ENCODE assay signal across 8 mouse cellular contexts in the genomic region with DNA sequence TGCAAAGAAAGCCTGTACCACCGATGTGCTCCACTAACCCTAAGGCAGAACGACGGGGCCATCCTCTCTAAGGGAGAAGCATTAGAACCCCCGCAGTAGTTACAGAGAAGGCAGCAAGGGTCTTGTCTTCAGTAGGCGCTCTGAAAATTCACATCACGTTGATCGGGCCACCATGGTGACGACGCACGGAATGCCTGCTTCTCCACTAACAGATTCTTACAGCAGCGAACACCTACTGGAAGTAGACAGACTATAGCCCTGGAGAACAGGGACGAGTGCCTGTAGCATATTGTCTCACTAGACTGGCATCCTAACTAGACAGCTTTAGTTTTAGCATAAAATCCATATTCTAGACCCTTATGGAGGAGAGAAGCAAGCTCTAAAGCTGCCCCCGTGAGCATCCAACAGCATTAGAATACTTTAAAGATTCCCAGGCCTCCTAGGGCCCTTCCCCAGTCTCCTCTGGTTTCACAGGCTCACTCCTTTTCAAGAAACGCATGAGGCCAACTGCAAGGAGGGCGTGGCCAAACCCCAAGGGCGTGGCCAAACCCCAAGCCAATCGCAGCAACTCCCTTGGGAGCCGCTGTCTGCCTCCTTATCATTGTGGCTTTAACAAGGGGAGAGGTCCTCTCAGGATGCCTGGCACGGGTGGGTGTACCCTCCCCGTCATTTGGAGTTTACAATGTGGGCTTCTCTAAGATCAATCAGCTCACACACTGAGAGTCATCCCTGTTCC.
DNase-seq lines count a peak whose midpoint lies in the region.

No protein-coding gene starts in this region.

- peak; percentile 26 to 41 for DNase-seq in kidney, postnatal 4 days
- no peak for DNase-seq in kidney, postnatal 36 days
- DNase-seq in embryo, embryonic 11.5 days (ENCODE audit: low read depth, low spot score): peak; percentile 17
- DNase-seq in forelimb bud, embryonic 11.5 days (ENCODE audit: low read depth, low spot score): peak; percentile 38
- DNase-seq in neural tube, embryonic 10.5 days (ENCODE audit: extremely low spot score, low spot score): peak; percentile 50
- DNase-seq in lung, postnatal 4 days: no peak
- no peak for DNase-seq in urinary bladder, postnatal 4 days (ENCODE audit: low spot score in 2 of 2)
- DNase-seq in right cerebral cortex, postnatal 36 days (ENCODE audit: low spot score in 2 of 2): no peak

Comparison
In these comparisons a context has a peak if more than half of its experiments do, and no peak if none do; other contexts are left out.
1. DNase-seq: peak in kidney, postnatal 4 days (2 of 2), embryo, embryonic 11.5 days (single experiment), forelimb bud, embryonic 11.5 days (single experiment) and neural tube, embryonic 10.5 days (single experiment); none in kidney, postnatal 36 days (0 of 2), lung, postnatal 4 days (0 of 2), urinary bladder, postnatal 4 days (0 of 2) and right cerebral cortex, postnatal 36 days (0 of 2).